Mouse (Mus musculus) right cerebral cortex, postnatal 36 days (tissue): Measurements from ENCODE around the gene Nr0b1.
A peak's percentile ranks its signal among the peaks of the same experiment; 100 is the strongest.

Experiments
- DNase-seq, 2 experiments: peaks; one replicate each; pipeline ENCODE4 v3.0.0; 2022; ENCODE audit warnings: low spot score in 2 of 2, mixed read lengths in 1 of 2

The Nr0b1 gene

GRCm38 (mm10) chrX:86191614-86192419 lies at the start of gene Nr0b1:
TSS of gene Nr0b1 (plus strand) at chrX:86191764.
- DNase-seq: peak in 1 of 2 experiments; percentile 1

- no peak for DNase-seq
Observed at GRCm38 (mm10) chrX:86187250-86187649, 4.3 kb upstream of the Nr0b1 start.

GRCm38 (mm10) chrX:86192420-86192994 lies 943 bp downstream of the Nr0b1 start:
- DNase-seq: no peak

GRCm38 (mm10) chrX:86193386-86193785 lies 1.8 kb downstream of the Nr0b1 start:
- DNase-seq: no peak

- DNase-seq: no peak
Observed at GRCm38 (mm10) chrX:86237246-86237645, 45.7 kb downstream of the Nr0b1 start.
